Mouse (Mus musculus): ENCODE results near the gene Sys1. TPM values are rescaled to one million over a fixed set of nuclear protein-coding genes. Genes with fewer than 3 reads are reported as not detected.

Sys1 gene
- total and polyA plus RNA-seq, 3 experiments = 85.8 to 94.3 TPM; not detected in 1

DNA sequence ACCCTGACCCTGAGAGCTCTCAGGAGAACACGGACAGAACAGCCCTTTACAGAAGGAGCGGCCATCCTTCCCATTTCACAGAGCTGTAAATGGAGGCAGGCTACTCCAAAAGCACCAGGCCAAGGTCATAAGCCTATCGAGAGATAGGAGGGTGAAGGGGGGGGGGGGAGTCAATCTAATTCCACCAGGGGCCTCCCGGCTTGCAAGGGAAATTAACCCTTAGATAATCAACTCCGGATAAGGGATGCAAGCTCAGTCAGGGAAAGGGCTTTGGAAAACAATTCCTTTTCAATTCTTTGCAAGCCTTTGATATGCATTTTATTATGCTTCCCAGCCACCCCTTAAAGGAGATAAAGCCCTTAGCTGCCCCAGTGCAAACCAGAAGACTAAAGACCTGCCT lies 28.3 kb upstream of the Sys1 start:
- H3K79me2 ChIP-seq (ENCODE audit: control insufficient read depth, insufficient read depth, low read length, poor library complexity) = no peaks in the 10 kb centered on the region
- H3K4me3 ChIP-seq (ENCODE audit: control insufficient read depth in 1 of 2, insufficient read depth in 1 of 2, low read depth in 2 of 2, low read length in 2 of 2) = no peak overlapping the region
- TF ChIP-seq MAZ (IDR thresholded peaks at IDR 0.05; ENCODE audit: low read depth, low read length) (no peak), BHLHE40 (IDR thresholded peaks at IDR 0.05; ENCODE audit: borderline replicate concordance, low read depth, low read length) (no peak), MYC (IDR thresholded peaks at IDR 0.05; ENCODE audit: low read depth, low read length) (no peak)
- DNase-seq (ENCODE audit: low read depth, low spot score) = no peak
- H3K27me3 ChIP-seq (ENCODE audit: control insufficient read depth in 1 of 2, insufficient read depth in 2 of 2, low read length in 2 of 2) = peaks cover 0 to 8% of the 10 kb centered on the region in 2 experiments
- no peaks in the 10 kb centered on the region for H3K9me3 ChIP-seq (replicated peaks; ENCODE audit: insufficient read depth, low read length)
- no peak overlapping the region for H3K9ac ChIP-seq (ENCODE audit: control insufficient read depth, low read depth, low read length, poor library complexity, severe bottlenecking)
- H3K36me3 ChIP-seq (ENCODE audit: control insufficient read depth in 1 of 2, insufficient read depth in 2 of 2, low read length in 2 of 2) = no peaks in the 10 kb centered on the region
- H3K4me1 ChIP-seq (ENCODE audit: control insufficient read depth in 1 of 2, insufficient read depth in 2 of 2, low read length in 2 of 2) = no peaks in the 10 kb centered on the region
- no peak overlapping the region for H3K27ac ChIP-seq (ENCODE audit: control insufficient read depth, low read depth, low read length)

DNA sequence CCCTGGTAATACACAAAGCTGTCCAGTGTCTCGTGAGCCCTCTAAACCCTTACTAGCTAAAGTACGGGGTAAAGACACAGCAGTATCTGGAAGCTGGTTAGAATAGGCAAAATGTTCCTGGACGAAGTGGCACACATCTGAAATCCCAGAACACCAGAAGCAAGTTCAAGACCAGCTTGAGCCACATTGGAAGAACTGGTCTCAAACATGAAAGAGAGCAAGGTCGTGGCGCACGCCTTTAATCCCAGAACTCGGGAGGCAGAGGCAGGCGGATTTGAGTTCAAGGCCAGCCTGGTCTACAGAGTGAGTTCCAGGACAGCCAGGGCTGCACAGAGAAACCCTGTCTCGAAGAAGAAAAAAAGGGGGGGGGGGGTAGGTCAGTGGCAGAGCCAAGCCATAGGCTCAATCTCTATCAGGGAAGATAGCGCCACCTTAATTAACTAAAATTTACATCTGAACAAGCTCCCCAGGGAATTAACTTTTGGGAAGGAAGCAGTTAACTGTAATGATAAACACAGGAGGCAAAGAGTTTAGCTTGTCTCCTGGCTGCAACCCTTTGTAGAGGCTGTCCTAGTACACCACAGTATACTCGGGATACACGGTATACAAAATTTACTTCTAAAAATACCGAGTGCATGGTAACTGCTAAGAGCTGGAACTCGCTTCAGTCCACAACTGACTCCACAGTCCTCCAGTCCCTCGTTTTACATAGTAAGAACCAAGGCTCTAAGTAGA lies 26.7 kb upstream of the Sys1 start:
- DNase-seq (ENCODE audit: low read depth, low spot score) = no peak
- no peak overlapping the region for H3K9ac ChIP-seq (ENCODE audit: control insufficient read depth, low read depth, low read length, poor library complexity, severe bottlenecking)
- H3K79me2 ChIP-seq (ENCODE audit: control insufficient read depth, insufficient read depth, low read length, poor library complexity) = no peaks in the 10 kb centered on the region
- no peaks in the 10 kb centered on the region for H3K4me1 ChIP-seq (ENCODE audit: control insufficient read depth in 1 of 2, insufficient read depth in 2 of 2, low read length in 2 of 2)
- H3K27me3 ChIP-seq (ENCODE audit: control insufficient read depth in 1 of 2, insufficient read depth in 2 of 2, low read length in 2 of 2) = peaks cover 0 to 12% of the 10 kb centered on the region in 2 experiments
- TF ChIP-seq RCOR1 (IDR thresholded peaks at IDR 0.05; ENCODE audit: low read depth, low read length) = no peak
- TF ChIP-seq ZNF384 (IDR thresholded peaks at IDR 0.05; ENCODE audit: low read depth, low read length) = no peak
- no peak for TF ChIP-seq RAD21 (IDR thresholded peaks at IDR 0.05; ENCODE audit: low read depth, low read length)
- TF ChIP-seq TBP (IDR thresholded peaks at IDR 0.05; ENCODE audit: low read depth, low read length) = no peak
- no peak for TF ChIP-seq ZC3H11A (IDR thresholded peaks at IDR 0.05; ENCODE audit: low read depth, low read length)
- TF ChIP-seq ZKSCAN1 (IDR thresholded peaks at IDR 0.05; ENCODE audit: low read depth, low read length) = no peak
- no peak for TF ChIP-seq MYC (IDR thresholded peaks at IDR 0.05; ENCODE audit: low read depth, low read length)
- TF ChIP-seq SIN3A (IDR thresholded peaks at IDR 0.05; ENCODE audit: low read length) = no peak
- no peak for TF ChIP-seq MEF2A (IDR thresholded peaks at IDR 0.05; ENCODE audit: extremely low read depth, insufficient replicate concordance, low read depth, low read length, poor library complexity, severe bottlenecking)
- no peak for TF ChIP-seq EP300 (IDR thresholded peaks at IDR 0.05; ENCODE audit: low read depth in 1 of 2, low read length in 2 of 2)
- no peak for TF ChIP-seq POLR2AphosphoS5 (IDR thresholded peaks at IDR 0.05; ENCODE audit: borderline replicate concordance, low read depth, low read length)
- TF ChIP-seq MAX (IDR thresholded peaks at IDR 0.05; ENCODE audit: low read length) = no peak
- no peak for TF ChIP-seq MAZ (IDR thresholded peaks at IDR 0.05; ENCODE audit: low read depth, low read length)
- TF ChIP-seq UBTF (IDR thresholded peaks at IDR 0.05; ENCODE audit: borderline replicate concordance, insufficient read depth, low read depth, low read length) = no peak
- no peaks in the 10 kb centered on the region for H3K36me3 ChIP-seq (ENCODE audit: control insufficient read depth in 1 of 2, insufficient read depth in 2 of 2, low read length in 2 of 2)
- no peaks in the 10 kb centered on the region for H3K9me3 ChIP-seq (replicated peaks; ENCODE audit: insufficient read depth, low read length)
- no peak overlapping the region for H3K27ac ChIP-seq (ENCODE audit: control insufficient read depth, low read depth, low read length)
- no peak overlapping the region for H3K4me3 ChIP-seq (ENCODE audit: control insufficient read depth in 1 of 2, insufficient read depth in 1 of 2, low read depth in 2 of 2, low read length in 2 of 2)
